24 mouse cellular contexts compared by ENCODE assay signal in the genomic region with DNA sequence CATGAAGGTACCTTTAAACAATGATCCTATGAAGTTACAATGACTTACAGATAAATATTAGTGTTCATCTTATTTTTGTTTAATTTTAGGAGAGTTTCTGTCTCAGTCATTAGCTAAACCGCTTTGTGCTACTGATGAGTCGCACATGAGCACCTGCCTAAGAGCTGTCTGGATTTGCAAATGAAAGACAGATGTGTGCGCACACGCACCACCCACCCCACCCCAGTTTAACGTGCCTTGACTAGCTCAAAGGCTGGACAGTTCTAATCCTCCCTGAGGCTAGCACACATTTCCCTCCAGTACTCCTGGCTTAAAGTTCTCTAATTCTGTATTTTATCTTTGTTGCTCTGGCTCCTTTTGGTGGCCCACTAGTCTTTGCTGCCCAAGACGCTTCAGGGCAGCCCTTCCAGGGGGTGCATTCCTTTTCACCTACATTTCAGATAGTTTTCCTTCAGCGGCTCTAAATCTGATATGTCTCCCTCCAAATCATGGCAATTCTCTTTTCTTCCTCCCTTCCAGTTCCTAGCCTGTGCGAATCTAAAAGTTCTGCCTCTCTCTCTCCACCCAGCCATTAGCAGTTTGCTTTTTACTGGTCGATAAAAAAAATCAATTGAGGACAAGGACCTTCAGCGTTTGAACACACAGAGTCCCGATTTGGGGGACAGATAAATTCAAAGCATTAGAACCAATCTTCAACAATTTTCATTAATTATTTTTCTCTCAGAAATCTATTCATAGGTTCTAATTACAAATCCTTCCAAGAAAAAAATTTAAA. TPM values are rescaled to one million over a fixed set of nuclear protein-coding genes. Genes with fewer than 3 reads are reported as not detected.
A peak's percentile ranks its signal among the peaks of the same experiment; 100 is the strongest.
DNase-seq lines count a peak whose midpoint lies in the region; ATAC-seq and TF ChIP-seq lines count a peak whose summit lies in the region.
"Had no signal": no experiment of that assay in that cellular context is flagged by ENCODE, and none has a peak within 500 bp of the region (broad histone marks: within the 10 kb centered on the region; RNA-seq: fewer than 3 reads in every experiment).

No protein-coding gene starts in this region.

- no peak for TF ChIP-seq POLR2A in liver, adult 2 months (IDR thresholded peaks at IDR 0.05; ENCODE audit: extremely low read depth, insufficient read depth, low read length)

- peak; percentile 77 for DNase-seq in liver, adult 2 months (ENCODE audit: extremely low read depth, low read depth, low spot score)
- DNase-seq in liver = no peak
- peak; percentile 25 for DNase-seq in embryo, embryonic 10 days (ENCODE audit: low spot score)
- peak; percentile 31 for DNase-seq in limb, embryonic 10.5 days (ENCODE audit: low spot score)
- DNase-seq in gastrocnemius, adult 8-10 months (ENCODE audit: low spot score in 2 of 2) = no peak
- DNase-seq in c-Kit-positive CD71-positive TER-119-positive erythroid progenitor cells, embryonic 14.5 days (ENCODE audit: low spot score) = no peak
- DNase-seq: adrenal gland, adult 8-10 months; B cell, adult 2 months; cerebellum, adult 9-10 months; gastrocnemius, adult 2 months; kidney, postnatal 14 days; lung, postnatal 10 days; right cerebral cortex, adult 18-20 months; thymus, postnatal 4 days had no signal

- no peak for ATAC-seq in neural tube, embryonic 15.5 days (ENCODE audit: low FRiP score)
- ATAC-seq in CD4-positive, CD25-positive, alpha-beta regulatory T cell, adult 4 months = no peak
- ATAC-seq: forebrain, embryonic 13.5 days; intestine, embryonic 15.5 days; Patski had no signal

- 31% methylated on average over 11 of the region's 11 CpGs for WGBS in liver, adult 2 months
- WGBS in limb, embryonic 10.5 days = 53% methylated on average over 11 of the region's 11 CpGs
- 61% methylated on average over 11 of the region's 11 CpGs for WGBS in neural tube, embryonic 15.5 days

- H3K4me2 ChIP-seq in neural tube, embryonic 15.5 days = no peak overlapping the region
- H3K4me2 ChIP-seq: embryonic facial prominence, embryonic 13.5 days; forebrain, embryonic 13.5 days; heart, embryonic 11.5 days; intestine, embryonic 15.5 days; midbrain, embryonic 12.5 days; neural tube, embryonic 12.5 days had no signal

- H3K4me1 ChIP-seq in liver, adult 2 months (ENCODE audit: control insufficient read depth, insufficient read depth, low read length) = peaks cover 3% of the 10 kb centered on the region; the same call in 1 of the 2 replicates
- peaks cover 12% of the 10 kb centered on the region for H3K4me1 ChIP-seq in limb, embryonic 10.5 days
- no peaks in the 10 kb centered on the region for H3K4me1 ChIP-seq in neural tube, embryonic 15.5 days
- H3K4me1 ChIP-seq: forebrain, embryonic 13.5 days; intestine, embryonic 15.5 days had no signal

- no peak overlapping the region; the same call in 1 of the 2 replicates for H3K27ac ChIP-seq in liver, adult 2 months (replicated peaks; ENCODE audit: insufficient read depth, low read depth, low read length)
- H3K27ac ChIP-seq in limb, embryonic 10.5 days = no peak overlapping the region
- H3K27ac ChIP-seq in neural tube, embryonic 15.5 days (replicated peaks) = peak overlapping the region; percentile 23; the same call in 1 of the 2 replicates
- H3K27ac ChIP-seq: embryonic facial prominence, embryonic 13.5 days; forebrain, embryonic 13.5 days; gastrocnemius, adult 2 months; intestine, embryonic 15.5 days; midbrain, embryonic 12.5 days; neural tube, embryonic 12.5 days; stomach, postnatal 0 days had no signal

- H3K36me3 ChIP-seq in liver, adult 2 months (ENCODE audit: control insufficient read depth, insufficient read depth, low read length) = no peaks in the 10 kb centered on the region
- H3K36me3 ChIP-seq in limb, embryonic 10.5 days = no peaks in the 10 kb centered on the region
- no peaks in the 10 kb centered on the region for H3K36me3 ChIP-seq in neural tube, embryonic 15.5 days
- H3K36me3 ChIP-seq: embryonic facial prominence, embryonic 13.5 days; intestine, embryonic 15.5 days; midbrain, embryonic 12.5 days; neural tube, embryonic 12.5 days had no signal

- H3K9ac ChIP-seq in liver, adult 2 months (ENCODE audit: low read depth, low read length) = no peak overlapping the region
- no peak overlapping the region for H3K9ac ChIP-seq in neural tube, embryonic 15.5 days (replicated peaks)
- H3K9ac ChIP-seq: embryonic facial prominence, embryonic 13.5 days; forebrain, embryonic 13.5 days; intestine, embryonic 15.5 days; midbrain, embryonic 12.5 days; neural tube, embryonic 12.5 days had no signal

- TF ChIP-seq CTCF in liver, adult 2 months (IDR thresholded peaks at IDR 0.05; ENCODE audit: low read depth, low read length) = no peak

- H3K9me3 ChIP-seq in limb, embryonic 10.5 days (replicated peaks) = no peaks in the 10 kb centered on the region
- no peaks in the 10 kb centered on the region for H3K9me3 ChIP-seq in neural tube, embryonic 15.5 days (replicated peaks)
- H3K9me3 ChIP-seq: embryonic facial prominence, embryonic 13.5 days; forebrain, embryonic 13.5 days; intestine, embryonic 15.5 days; midbrain, embryonic 12.5 days; neural tube, embryonic 12.5 days had no signal

- no peaks in the 10 kb centered on the region for H3K27me3 ChIP-seq in liver, adult 2 months (ENCODE audit: control insufficient read depth, insufficient read depth, low read length)
- H3K27me3 ChIP-seq in limb, embryonic 10.5 days (ENCODE audit: low read depth, poor library complexity, severe bottlenecking) = no peaks in the 10 kb centered on the region
- no peaks in the 10 kb centered on the region for H3K27me3 ChIP-seq in neural tube, embryonic 15.5 days (replicated peaks)
- H3K27me3 ChIP-seq: embryonic facial prominence, embryonic 13.5 days; forebrain, embryonic 13.5 days; intestine, embryonic 15.5 days; midbrain, embryonic 12.5 days; neural tube, embryonic 12.5 days; Patski had no signal

- no peak overlapping the region for H3K4me3 ChIP-seq in liver, adult 2 months (ENCODE audit: insufficient read depth, low read depth, low read length)
- H3K4me3 ChIP-seq in limb, embryonic 10.5 days = no peak overlapping the region
- H3K4me3 ChIP-seq in neural tube, embryonic 15.5 days (replicated peaks) = no peak overlapping the region
- H3K4me3 ChIP-seq: embryonic facial prominence, embryonic 13.5 days; forebrain, embryonic 13.5 days; gastrocnemius, adult 2 months; intestine, embryonic 15.5 days; midbrain, embryonic 12.5 days; neural tube, embryonic 12.5 days had no signal

- no peaks in the 10 kb centered on the region; the same call in 1 of the 2 replicates for H3K79me2 ChIP-seq in liver, adult 2 months (ENCODE audit: control insufficient read depth, insufficient read depth, low read length)

RNA-seq across cellular contexts. Expression of gene Scmh1, which starts 27.7 kb away (rescaled TPM):
- total RNA-seq in liver, adult 2 months (2014; rRNA removed) = 7.0 and 8.4 TPM in 2 replicates
- 6.5 and 8.1 TPM in 2 replicates for polyA plus RNA-seq in liver, adult 2 months (2012; rRNA removed)
- 35.8 and 38.5 TPM in 2 replicates for polyA plus RNA-seq in limb, embryonic 10.5 days (2016; fragmentation: Nextera tagmentation; extraction: Ambion mirVana)
- polyA plus RNA-seq in neural tube, embryonic 15.5 days (2015; fragmentation: Nextera tagmentation; extraction: Ambion mirVana) = 77.5 and 80.4 TPM in 2 replicates
- polyA plus RNA-seq in CD4-positive, CD25-positive, alpha-beta regulatory T cell, adult 4 months (2017; shearing (Covaris generic)) = 10 to 100 TPM; 10.4 TPM
- total RNA-seq in gastrocnemius, adult 8-10 months (2022) = 10 to 100 TPM; 48.4 to 55.5 (median 53.9) TPM

Comparison
In these comparisons a context has a peak if more than half of its experiments do, and no peak if none do; other contexts are left out.
1. DNase-seq: peak in liver, adult 2 months (single experiment), embryo, embryonic 10 days (single experiment) and limb, embryonic 10.5 days (single experiment); none in liver (single experiment), gastrocnemius, adult 8-10 months (0 of 2) and c-Kit-positive CD71-positive TER-119-positive erythroid progenitor cells, embryonic 14.5 days (single experiment).